Mouse (Mus musculus) frontal cortex, postnatal 10 days (tissue): ENCODE data around the gene Aamp.
"Not testable (repeated sequence)": the region's sequence is repeated elsewhere in the genome, so short reads cannot be mapped to it uniquely, and the experiment has no call there.

Experiments used
- DNase-seq, 2 experiments: peaks; one replicate each; pipeline ENCODE4 v3.0.0; 2022; ENCODE audit warnings: low spot score in 2 of 2, mixed read lengths in 1 of 2

The Aamp gene

DNA sequence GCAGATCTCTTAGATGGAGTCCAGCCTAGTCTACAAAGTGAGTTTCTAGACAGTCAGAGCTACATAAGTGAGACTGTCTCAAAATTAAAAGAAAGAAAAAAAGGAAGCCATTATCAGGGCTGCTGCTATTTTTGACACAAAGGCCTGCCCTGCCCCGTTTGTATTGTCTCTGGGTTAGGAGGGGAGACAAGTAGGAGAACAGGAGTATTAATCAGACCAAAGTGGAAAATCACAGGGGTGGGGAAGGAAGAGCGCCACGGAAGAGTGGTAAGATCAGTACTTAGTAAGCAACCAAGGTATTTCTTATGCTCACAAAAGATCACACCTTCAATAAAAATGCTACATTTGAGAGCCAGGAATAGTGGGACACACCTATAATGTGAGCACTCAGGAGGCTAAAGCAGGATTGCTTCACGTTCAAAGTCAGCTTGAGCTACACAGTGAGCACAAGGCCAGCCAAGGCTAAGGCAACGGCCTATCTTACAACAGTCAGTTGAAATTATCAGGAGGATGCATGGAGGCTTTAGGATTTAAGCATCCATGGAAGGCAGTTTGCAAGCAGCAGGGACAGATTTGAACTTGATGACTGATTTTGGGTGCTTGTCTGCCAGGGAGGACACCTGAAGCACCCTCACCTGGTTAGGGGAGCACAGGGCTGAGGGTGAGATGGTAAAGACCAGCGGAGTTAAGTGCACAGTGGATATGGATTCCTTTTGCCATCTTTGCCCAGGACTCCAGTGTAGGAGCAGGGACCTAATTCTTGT is 16.0 kb upstream of the Aamp start:
- DNase-seq: no peak

DNA sequence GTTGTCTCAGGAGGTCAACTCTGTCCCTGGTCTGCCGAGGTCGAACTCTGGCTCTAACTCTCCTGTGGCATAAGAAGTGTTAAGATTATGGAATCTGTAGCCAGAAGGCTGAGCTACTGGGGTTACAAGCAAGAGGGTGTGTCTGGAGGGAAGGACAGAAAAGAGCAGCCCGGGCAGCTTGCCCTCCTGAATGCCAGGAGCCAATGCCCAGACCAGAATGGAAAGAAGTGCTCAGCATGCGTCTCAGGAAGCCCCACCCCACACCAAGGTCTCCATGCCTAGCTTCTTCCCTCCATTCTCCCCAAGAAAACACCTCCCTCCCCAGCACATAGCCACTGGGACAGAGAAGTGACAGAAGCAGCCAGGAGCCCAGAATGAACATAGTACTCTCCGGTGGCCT is 14.5 kb upstream of the Aamp start:
- DNase-seq: no peak

DNA sequence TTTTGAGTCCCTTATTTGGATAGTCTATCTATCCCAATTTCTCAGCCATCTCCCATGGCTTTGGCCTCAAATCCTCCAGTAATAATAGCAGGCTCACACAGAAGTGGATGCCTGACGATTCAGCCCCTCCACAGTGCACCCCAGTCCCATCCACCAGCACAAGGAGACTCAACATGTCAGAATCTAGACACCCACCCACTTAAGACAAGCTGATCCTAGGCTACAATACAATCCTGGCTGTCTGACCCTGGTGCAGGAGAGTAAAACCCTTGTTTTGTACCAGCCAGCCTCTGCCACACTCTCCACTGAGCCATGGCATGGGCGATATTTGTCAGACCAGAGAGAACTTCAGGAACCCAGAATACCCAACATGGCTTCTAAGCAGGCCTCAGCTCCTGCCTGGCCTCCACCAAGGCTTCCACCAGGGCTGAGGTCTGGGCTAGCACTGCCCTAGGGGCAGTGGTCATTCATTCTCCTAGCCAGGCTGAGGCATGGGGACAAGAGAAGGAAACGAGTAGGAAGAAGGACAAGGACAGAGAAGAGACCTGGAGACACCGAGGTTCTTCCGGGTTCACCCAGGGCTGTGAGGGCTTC is 13.7 kb upstream of the Aamp start:
- DNase-seq: no peak

DNA sequence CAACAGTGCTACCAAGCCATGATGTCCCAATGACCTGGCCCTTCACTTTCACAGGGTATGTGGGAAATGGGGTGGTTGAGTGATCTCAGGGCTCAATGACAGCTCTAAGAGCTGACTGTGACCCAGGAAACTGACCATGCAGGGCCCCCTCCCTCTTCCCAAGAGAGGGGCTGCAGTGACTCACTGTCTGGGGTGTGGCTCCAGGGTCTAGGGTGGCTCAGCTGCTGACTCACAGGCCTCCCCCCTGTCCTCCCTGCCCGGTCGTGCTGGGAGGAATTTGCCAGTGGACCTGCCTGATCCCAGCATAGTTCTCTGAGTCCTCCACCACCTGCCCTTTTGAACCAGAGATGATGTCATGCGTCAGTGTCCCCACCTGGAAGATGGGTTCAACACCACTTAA is 12.7 kb upstream of the Aamp start:
- DNase-seq: no peak

DNA sequence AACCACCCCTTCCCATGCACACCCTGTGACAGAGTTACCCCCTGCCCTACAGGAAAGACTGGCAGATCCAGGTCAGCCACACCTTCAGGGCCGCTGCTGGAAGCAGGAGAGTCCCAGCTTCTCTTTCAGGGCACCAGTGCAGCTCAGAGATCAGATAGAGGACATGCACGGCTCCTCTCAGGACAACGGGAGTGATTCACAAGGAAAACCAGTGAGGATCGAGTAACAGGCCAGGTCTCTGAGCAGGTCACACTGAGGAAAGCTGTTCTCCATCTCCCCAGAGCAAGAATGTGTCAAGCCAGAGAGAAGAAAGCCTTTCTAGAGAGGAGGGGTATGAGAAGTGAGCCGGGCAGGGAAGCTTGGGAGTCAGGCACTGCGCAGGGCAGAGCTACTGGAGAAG is 11.9 kb upstream of the Aamp start:
- DNase-seq: no peak

DNA sequence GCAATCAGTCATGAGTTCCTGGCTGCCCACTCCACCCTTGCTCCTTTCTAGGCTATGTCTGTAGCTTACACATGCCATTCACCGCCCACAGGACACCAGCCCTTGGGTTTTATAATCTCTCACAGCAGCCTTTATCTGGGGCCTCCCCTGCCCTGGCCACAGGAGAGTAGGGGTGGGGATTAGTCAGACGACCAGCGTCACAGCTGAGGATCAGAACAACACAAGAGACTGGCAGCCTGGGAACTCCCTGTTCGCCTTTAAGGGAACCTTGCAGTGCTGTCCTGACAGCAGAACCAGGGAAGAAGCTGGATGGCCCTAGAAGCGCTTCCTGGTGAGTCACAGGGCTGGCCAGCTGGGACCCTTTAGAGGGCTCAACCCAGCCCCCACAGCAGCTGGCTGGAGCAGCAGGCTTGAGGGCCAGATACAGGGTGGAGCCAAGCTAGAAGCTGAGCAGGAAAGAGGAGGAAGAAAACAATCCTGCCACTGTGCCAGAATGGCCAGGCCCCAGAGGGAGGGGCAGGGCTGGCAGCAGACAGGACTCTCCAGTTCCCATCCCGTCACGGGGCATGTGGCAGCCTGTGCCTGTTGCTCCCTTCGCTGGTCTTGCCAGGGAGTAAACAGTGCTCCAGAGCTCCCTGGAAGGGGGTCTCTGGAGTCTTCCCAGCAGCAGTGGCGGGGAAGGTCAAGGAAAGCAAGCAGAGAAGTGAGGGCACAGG is 11.1 kb upstream of the Aamp start:
- DNase-seq: peak; percentile 80 to 89

DNA sequence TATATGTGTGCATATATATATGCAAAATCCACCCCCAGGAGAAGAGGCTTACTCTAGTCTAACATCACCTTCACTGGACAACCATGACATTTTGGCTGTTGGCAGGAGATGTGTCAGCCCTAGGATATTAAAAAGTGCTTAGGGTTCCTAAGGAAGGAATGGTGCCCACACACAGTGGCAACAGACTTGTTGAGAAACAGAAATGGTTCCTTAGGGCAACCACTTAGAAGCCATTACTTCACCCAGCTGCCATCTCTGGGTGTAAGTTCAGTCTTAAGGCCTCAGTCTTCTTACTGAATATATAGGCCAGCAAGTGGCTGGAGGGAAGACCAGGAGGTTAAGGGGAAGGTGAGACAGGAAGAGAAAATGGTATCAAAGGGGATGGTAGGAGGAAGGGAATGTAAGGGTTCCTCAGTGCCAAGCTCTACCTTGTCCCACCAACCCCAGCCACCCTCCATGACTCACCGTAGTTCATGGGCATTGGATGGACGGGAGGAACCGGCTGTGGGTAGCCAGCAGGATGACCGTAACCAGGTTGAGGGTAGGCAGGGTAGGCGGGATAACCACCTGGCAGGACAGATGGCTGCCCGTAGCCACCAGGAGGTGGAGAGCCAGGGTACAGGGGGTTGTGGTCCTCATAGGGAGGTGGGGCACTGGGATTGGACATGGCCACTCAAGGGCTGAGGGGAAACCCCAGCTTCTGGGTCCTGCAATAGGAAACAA is 10.4 kb upstream of the Aamp start:
- DNase-seq: no peak

DNA sequence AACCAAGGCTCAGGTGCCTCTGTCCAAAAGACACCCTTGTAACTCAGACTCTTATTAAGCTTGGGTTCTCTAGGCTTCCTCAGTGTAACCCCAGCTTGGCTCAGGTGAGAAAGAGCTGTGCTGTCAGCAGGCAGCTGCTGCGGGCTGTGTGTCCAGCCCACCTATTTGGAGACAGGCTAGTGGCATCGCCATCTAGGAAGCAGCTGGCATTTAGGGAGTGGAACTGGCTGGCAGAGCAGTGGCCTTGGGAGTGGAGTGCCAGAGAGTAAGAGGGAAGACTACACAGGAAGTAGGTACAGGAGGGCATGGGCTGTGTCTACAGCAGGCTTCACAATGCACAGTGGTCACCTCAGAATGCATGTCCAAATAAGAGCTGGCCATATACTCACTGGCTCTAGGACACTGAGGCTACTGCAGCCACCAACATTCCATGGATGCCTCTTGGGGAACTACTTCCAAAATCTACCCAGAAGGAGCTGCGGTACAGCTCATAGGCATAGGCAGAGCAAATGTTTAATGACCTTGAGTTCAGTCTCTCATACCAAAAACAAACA is 9.6 kb upstream of the Aamp start:
- no peak for DNase-seq

DNA sequence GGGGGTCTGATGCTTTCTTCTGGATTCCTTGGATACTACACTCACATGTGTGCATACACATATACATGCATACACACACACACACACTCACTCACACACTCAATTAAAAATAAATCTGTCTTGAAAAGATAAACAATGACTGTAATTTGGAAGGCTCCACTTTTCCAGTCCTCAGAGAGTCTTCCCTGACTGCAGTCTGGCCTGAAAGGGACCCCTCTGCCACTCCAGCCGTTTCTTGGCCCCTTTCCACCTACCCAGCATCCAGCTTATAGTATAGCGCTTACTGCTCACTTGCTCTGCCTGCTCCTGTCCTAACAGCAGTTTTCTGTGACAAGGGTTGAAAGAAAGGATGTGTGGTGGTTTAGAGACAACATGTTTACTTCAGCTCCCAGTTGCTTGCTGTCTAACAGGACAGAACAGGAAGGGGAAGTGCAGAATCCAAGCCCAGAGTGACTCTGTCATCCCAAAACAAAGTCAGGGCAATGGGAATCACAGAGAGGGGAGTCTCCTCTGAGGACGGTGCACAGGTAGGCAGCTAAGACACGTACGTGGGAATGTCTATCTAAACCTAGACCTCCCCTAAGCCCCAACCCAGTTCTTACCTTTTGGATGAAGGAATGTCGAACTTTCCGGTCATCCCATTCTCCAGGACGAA is 8.9 kb upstream of the Aamp start:
- no peak for DNase-seq

DNA sequence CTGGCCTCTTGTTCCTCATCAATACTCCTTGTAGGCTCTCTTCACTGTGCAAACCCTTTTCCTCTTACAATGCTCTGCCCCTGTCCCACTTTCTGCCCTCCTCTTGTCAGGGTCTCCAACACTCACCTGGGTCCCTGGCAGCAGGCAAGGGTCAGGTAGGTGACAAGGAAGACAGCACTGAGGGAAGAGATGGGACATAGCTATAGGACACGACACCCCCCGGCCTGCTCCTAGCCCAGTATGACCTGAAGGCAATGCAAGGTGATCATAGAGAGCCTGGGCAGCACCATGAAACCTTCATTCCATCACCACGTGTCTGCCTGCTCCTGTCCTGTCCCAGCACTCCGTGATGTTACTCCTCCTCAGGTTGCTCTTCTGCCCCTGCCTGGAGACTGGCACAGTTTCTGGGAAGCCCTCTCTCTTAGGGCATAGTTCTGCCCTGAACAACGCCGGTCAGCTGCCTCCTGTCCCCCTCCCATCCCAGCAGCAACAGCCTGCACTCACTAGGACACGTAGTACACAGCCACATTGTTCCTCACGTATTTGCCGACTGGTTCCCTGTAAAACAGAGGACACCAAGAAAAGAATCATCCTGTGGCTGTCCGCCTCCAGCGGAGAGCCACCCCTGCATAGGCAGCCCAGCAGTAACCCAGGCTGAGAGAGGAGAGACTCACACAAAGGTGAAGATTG is 7.9 kb upstream of the Aamp start:
- no peak for DNase-seq

DNA sequence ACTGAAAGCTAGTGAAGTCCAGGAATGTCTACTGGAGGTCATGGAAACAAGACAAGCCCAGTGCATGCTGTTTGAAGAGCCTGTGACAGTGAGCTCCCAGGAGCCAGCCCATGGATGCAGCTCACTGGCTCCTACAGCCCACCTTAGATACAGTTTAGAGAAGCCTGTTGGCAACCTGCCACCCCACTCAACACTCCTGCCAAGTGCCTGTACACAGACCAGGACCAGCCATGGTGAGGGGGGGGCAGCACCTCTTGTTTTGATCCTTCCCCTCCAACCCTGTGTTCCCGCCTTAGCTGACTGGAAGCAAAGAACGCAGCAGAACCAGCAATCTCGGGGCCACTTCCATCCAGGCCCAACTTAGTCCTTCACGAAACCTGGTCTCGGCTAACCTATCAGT is 5.6 kb upstream of the Aamp start:
- no peak for DNase-seq

DNA sequence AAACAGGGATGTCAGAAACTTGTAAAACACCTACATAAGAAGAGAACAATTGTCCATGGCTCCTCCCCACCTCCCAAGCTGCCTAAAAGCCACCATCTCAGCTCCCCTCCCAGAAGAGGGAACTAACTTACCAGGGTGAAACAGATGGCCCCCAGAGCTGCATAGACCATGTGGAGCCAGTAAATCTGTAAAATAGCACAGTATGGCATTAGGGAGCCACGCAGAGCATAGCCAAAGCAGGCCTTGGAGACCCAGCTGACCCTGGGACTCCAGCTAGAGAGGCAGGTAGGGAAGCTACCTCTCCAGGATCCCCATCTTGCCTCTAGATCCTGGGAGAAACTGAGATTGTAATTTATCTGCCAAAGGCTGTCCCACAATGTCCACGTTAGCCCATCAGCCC is 5.2 kb upstream of the Aamp start:
- DNase-seq: no peak

DNA sequence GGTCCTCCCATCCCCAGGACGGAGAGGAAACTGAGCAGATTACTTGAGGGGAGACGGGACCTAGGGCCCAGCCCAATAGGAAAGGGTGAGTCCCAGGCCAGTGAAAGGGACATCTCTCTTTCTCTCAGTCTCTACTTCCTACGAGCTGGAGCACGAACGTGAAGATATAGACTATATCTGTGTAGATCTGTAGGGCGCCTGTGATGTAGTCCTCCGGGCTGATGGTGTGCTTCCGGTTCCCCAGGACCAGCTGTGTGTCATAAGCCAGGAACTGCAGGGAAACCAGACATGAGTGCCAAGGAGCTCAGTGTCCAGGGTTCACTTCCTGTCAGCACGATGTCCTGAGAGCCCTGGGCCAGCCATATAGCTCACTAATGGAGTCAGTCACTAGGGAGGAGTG is 4.7 kb upstream of the Aamp start:
- no peak for DNase-seq

DNA sequence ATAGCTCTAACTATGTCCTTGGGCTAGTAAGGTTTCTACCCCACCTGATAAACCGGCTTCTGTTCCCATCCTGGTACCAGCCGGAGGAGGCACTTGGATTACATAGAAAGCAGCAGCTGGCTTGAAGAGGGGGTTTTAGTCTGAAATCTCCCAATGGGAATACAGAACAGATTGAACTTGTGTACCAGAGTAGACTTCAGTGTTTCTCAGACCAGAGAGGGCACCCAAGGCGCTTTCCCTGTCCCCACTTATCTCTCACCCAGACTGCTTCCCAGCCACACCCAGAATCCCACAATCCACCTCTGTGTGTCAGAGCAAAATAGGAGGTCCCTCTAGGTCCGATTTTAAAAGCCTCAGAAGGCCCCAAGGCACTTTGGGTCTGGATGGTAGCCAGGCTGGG is 3.8 kb upstream of the Aamp start:
- DNase-seq: no peak

DNA sequence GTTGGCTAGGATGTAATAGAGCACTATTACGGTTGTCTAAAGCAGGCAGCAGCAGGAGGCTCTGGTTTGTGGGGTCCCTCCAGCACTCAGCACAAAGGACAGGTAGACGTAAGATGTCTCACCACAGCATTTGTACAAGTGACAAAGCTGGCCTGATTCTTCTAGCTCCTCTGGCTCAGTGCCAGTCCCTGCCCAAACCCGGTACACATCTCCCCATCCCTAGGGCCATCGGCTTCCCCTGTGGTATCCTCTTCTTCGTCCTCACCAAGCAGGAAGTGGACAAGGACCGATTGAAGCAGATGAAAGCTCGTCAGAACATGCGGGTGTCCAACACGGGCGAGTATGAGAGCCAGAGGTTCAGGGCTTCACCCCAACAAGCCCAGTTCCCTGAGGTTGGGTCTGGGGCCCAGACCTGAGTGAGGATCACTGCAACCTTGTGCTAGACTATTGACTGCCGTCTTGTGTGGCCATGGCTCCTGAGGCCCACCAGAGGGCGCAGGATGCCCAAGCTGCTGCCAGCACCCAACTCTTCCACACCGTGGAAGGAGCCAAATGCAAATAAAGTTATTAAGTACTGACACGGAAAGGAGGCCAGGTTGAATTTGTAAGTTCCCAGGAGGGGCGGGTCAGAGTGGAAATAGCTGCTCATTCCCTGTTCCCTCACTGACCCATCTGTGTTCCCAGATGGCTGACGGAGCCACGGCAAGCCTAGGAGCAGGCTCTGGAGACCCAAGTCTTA is 2.5 kb upstream of the Aamp start:
- not testable (repeated sequence) for DNase-seq

DNA sequence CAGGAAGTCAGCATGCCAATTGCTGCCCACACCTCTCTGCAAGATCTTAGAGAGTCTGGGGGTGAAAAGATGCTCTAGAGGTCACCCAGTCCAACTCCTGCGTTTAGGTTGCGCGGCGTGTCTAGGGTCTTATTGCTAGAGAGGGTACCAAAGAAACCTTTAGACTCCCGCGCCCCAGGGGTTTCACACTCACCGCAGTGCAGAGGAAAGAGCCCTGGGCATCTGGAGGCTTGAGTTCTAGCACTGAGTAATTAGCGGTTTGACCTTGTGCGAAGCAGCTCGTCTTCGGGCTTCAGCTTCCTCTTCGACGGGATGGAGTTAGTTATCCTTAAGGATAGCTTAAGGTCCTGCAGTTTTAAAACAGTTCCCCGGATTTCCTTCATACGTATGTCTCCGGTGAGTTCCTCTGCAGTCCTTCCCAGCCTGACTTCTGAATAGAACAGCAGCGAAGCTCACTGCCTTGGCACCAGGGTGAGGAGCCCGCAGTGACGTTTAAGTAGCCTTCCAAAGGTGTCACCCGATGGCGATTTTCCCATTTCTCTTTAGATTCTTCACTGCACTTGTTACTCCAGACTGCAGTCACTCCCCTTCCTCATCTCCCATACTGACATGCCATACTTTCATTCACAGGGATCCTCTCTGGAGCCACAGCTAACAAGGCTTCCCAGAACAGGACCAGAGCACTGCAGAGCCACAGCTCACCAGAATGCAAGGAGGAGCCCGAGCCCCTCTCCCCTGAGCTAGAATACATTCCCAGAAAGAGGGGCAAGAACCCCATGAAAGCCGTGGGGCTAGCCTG is 873 bp upstream of the Aamp start:
- DNase-seq: peak in 1 of 2 experiments; percentile 50

DNA sequence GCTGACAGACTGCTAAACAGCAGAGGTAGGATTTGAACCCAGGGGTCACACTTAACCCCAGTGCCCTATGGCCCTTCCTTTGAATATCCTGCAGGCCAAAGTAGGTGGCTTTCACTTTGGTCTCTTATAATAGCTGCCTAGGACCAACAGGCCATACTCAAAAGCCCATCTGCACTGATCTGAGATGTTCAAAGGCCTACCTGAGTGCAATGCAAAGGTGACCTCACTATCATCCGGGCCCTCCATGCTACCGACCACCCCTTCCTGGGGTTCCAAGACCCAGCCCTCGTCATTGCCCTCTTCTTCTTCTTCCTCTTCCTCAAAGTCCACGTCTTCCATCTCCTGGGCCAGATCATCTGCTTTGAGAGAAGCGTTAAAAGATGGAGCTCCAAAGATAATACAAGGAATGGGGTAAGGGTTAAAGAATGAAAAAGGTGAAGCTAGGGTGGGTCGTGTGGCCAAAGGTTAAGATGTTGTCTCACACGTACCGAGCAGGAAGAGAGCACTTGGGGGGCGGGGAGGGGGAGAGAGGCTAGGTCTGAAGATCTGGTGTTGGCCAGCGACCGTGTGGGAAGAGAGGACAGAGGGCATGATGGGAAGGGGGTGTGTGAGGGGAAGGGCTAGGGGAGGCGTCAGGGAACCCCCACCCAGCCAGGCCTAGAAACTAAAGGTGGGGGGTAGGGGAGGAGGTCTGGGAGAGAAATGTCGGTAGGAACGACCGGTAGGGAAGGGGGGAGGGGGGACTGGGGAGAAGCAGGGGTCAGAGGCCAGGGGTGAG is 663 bp downstream of the Aamp start:
- DNase-seq: peak; percentile 63 to 67

DNA sequence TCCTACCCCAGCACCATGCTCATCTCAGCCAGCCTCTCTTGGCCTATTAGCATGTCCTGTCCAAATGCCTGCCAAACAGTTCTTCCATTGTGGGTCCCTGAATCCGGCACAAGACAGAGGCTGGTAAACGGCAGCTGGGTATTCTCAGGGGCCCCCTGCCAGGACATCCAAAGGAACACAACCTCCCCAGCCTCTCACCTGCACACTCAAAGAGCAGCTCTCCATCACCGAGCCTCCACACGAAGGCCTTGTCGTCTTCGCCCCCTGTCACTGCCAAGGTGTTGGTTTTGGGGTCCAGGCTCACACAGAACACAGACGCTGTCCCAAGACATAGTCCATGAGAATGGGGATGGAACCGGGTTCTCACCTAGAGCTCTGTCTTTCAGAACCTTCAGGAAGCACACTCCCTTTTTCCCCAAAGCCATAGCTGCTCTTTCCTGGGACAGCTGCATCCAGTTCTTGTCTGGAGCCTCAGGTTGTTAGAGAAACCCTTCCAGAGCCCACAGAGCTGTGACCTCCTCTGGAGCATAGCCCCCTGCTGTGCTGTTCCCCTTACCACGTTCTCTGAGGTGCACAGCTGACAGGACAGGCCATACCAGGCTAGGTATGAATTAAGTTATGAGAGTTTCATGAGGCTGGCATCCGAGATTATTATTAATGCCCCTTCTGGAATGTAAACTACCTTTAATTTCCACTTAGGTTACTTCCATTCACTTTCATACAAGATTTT is 1.5 kb downstream of the Aamp start:
- DNase-seq: no peak
